In genomic region chr2:158064571-158065048, GRCm38 (mm10) we compare ENCODE assay signal across 9 mouse cellular contexts. TPM values are rescaled to one million over a fixed set of nuclear protein-coding genes. Genes with fewer than 3 reads are reported as not detected.
A peak's percentile ranks its signal among the peaks of the same experiment; 100 is the strongest.
DNase-seq lines count a peak whose midpoint lies in the region; ATAC-seq and TF ChIP-seq lines count a peak whose summit lies in the region.
"Had no signal": no experiment of that assay in that cellular context is flagged by ENCODE, and none has a peak within 500 bp of the region (broad histone marks: within the 10 kb centered on the region; RNA-seq: fewer than 3 reads in every experiment).

No protein-coding gene starts in this region.

- no peak overlapping the region for H3K9ac ChIP-seq in midbrain, postnatal 0 days (replicated peaks; ENCODE audit: low read length, poor library complexity, severe bottlenecking)
- no peak overlapping the region for H3K9ac ChIP-seq in intestine, embryonic 16.5 days (ENCODE audit: low read depth, low read length)
- H3K9ac ChIP-seq: midbrain, embryonic 12.5 days had no signal

- no peaks in the 10 kb centered on the region for H3K27me3 ChIP-seq in midbrain, postnatal 0 days (ENCODE audit: insufficient read depth, low read length)
- H3K27me3 ChIP-seq in midbrain, embryonic 10.5 days (ENCODE audit: low read depth, poor library complexity, severe bottlenecking) = no peaks in the 10 kb centered on the region
- H3K27me3 ChIP-seq in intestine, embryonic 16.5 days (replicated peaks; ENCODE audit: control insufficient read depth, insufficient read depth, low read length) = no peaks in the 10 kb centered on the region
- no peaks in the 10 kb centered on the region for H3K27me3 ChIP-seq in myocyte (ENCODE audit: control insufficient read depth, insufficient read depth, insufficient read length)
- H3K27me3 ChIP-seq: midbrain, embryonic 12.5 days had no signal

- no peak for ATAC-seq in midbrain, postnatal 0 days (ENCODE audit: low FRiP score)
- peak; percentile 38; the same call in 1 of the 2 replicates for ATAC-seq in intestine, embryonic 16.5 days
- ATAC-seq in activated CD4-positive, CD25-positive, alpha-beta regulatory T cell, adult 4 months = no peak

- H3ac ChIP-seq in myocyte (ENCODE audit: control insufficient read depth, insufficient read length) = no peak overlapping the region

- H3K4me3 ChIP-seq in midbrain, postnatal 0 days (ENCODE audit: low read depth, low read length) = no peak overlapping the region
- no peak overlapping the region for H3K4me3 ChIP-seq in midbrain, embryonic 10.5 days
- no peak overlapping the region for H3K4me3 ChIP-seq in intestine, embryonic 16.5 days (ENCODE audit: low read length)
- H3K4me3 ChIP-seq in myocyte = no peak overlapping the region
- H3K4me3 ChIP-seq: midbrain, embryonic 12.5 days had no signal

- H3K27ac ChIP-seq in midbrain, postnatal 0 days (ENCODE audit: low read depth, low read length) = no peak overlapping the region
- H3K27ac ChIP-seq in midbrain, embryonic 10.5 days (replicated peaks) = no peak overlapping the region
- no peak overlapping the region for H3K27ac ChIP-seq in intestine, embryonic 16.5 days (ENCODE audit: low read length)
- H3K27ac ChIP-seq: midbrain, embryonic 12.5 days had no signal

- DNase-seq in cerebellum, adult 9-10 months = peak; percentile 63
- DNase-seq in cerebellum, adult 11 months = no peak
- peak; percentile 61 for DNase-seq in midbrain, postnatal 0 days (ENCODE audit: low spot score)
- DNase-seq in midbrain, embryonic 10.5 days (ENCODE audit: low spot score) = no peak
- DNase-seq in frontal cortex, postnatal 14 days (ENCODE audit: low spot score in 2 of 2) = no peak

- TF ChIP-seq CTCF in midbrain, postnatal 0 days (IDR thresholded peaks at IDR 0.05) = peak; percentile 72

- H3K9me3 ChIP-seq in midbrain, postnatal 0 days (ENCODE audit: low read length) = no peaks in the 10 kb centered on the region
- no peaks in the 10 kb centered on the region for H3K9me3 ChIP-seq in midbrain, embryonic 10.5 days (replicated peaks)
- H3K9me3 ChIP-seq in intestine, embryonic 16.5 days (ENCODE audit: control insufficient read depth, low read length) = no peaks in the 10 kb centered on the region
- H3K9me3 ChIP-seq: midbrain, embryonic 12.5 days had no signal

- no peak for TF ChIP-seq POLR2A in myocyte (IDR thresholded peaks at IDR 0.05; ENCODE audit: insufficient read length, low read depth)

- no peaks in the 10 kb centered on the region for H3K4me1 ChIP-seq in midbrain, postnatal 0 days (ENCODE audit: insufficient read depth, low read length)
- no peaks in the 10 kb centered on the region for H3K4me1 ChIP-seq in midbrain, embryonic 10.5 days
- no peaks in the 10 kb centered on the region for H3K4me1 ChIP-seq in intestine, embryonic 16.5 days (ENCODE audit: control insufficient read depth, insufficient read depth, low read length)

- WGBS in midbrain, postnatal 0 days = 57% methylated on average over 3 of the region's 3 CpGs
- 78% methylated on average over 3 of the region's 3 CpGs for WGBS in midbrain, embryonic 10.5 days
- 33% methylated on average over 3 of the region's 3 CpGs for whole genome bisulfite sequencing in intestine, embryonic 16.5 days

- H3K4me2 ChIP-seq in midbrain, postnatal 0 days (ENCODE audit: low read depth, low read length, poor library complexity, severe bottlenecking) = no peak overlapping the region
- no peak overlapping the region for H3K4me2 ChIP-seq in intestine, embryonic 16.5 days (ENCODE audit: low read depth, low read length)
- H3K4me2 ChIP-seq in myocyte (ENCODE audit: low read depth) = no peak overlapping the region
- H3K4me2 ChIP-seq: midbrain, embryonic 12.5 days had no signal

- no peaks in the 10 kb centered on the region for H3K79me2 ChIP-seq in myocyte (ENCODE audit: control insufficient read depth, insufficient read depth)

- H3K36me3 ChIP-seq in midbrain, postnatal 0 days (ENCODE audit: insufficient read depth, low read length) = peaks cover 21% of the 10 kb centered on the region
- peaks cover 80% of the 10 kb centered on the region for H3K36me3 ChIP-seq in midbrain, embryonic 10.5 days
- 0 out of 2 replicates have a peak, but pooled peaks cover 4% of the 10 kb centered on the region for H3K36me3 ChIP-seq in intestine, embryonic 16.5 days (ENCODE audit: control insufficient read depth, insufficient read depth, low read length)
- H3K36me3 ChIP-seq in myocyte (ENCODE audit: control insufficient read depth, insufficient read depth) = peaks cover 9% of the 10 kb centered on the region

TF ChIP-seq in myocyte, 11 proteins besides CTCF, POLR2A, EP300 and RAD21:
- TF ChIP-seq TCF12 (IDR thresholded peaks at IDR 0.05; ENCODE audit: insufficient read depth, poor library complexity, severe bottlenecking) (peak; percentile 36), MYOD1 (IDR thresholded peaks at IDR 0.05; ENCODE audit: control insufficient read depth in 1 of 3, insufficient read length in 2 of 3, low read depth in 2 of 3) (peak in 1 of 3 experiments; percentile 43), MYOG (IDR thresholded peaks at IDR 0.05; ENCODE audit: control insufficient read depth in 1 of 3, insufficient read depth in 1 of 3, insufficient read length in 2 of 3, low read depth in 2 of 3) (peak in 1 of 3 experiments; percentile 26), SRF (IDR thresholded peaks at IDR 0.05; ENCODE audit: control insufficient read depth, insufficient read length, low read depth) (no peak)

RNA-seq across cellular contexts. Expression of gene Rprd1b, which starts 36.3 kb away (rescaled TPM):
- 20.8 and 64.5 TPM in 2 replicates for total RNA-seq in midbrain, postnatal 0 days (2014; rRNA removed)
- polyA plus RNA-seq in midbrain, postnatal 0 days (2015; fragmentation: Nextera tagmentation; extraction: Ambion mirVana) = 19.0 and 20.5 TPM in 2 replicates
- 56.6 and 60.8 TPM in 2 replicates for polyA plus RNA-seq in midbrain, embryonic 10.5 days (2016; fragmentation: Nextera tagmentation; extraction: Ambion mirVana)
- 33.0 and 34.2 TPM in 2 replicates for polyA plus RNA-seq in intestine, embryonic 16.5 days (2015; fragmentation: Nextera tagmentation; extraction: Ambion mirVana)
- polyA plus RNA-seq in myocyte (2012; fragmentation: generic; extraction: Trizol) = 11.6 TPM
- 10 to 100 TPM; 17.8 to 24.9 TPM for polyA plus RNA-seq in activated CD4-positive, CD25-positive, alpha-beta regulatory T cell, adult 4 months (2017; shearing (Covaris generic))

RNA-seq across cellular contexts. Expression of gene Tti1, which starts 36.4 kb away (rescaled TPM):
- total RNA-seq in midbrain, postnatal 0 days (2014; rRNA removed) = 13.5 and 20.0 TPM in 2 replicates
- 9.2 and 11.0 TPM in 2 replicates for polyA plus RNA-seq in midbrain, postnatal 0 days (2015; fragmentation: Nextera tagmentation; extraction: Ambion mirVana)
- polyA plus RNA-seq in midbrain, embryonic 10.5 days (2016; fragmentation: Nextera tagmentation; extraction: Ambion mirVana) = 41.6 and 43.4 TPM in 2 replicates
- 18.4 and 20.2 TPM in 2 replicates for polyA plus RNA-seq in intestine, embryonic 16.5 days (2015; fragmentation: Nextera tagmentation; extraction: Ambion mirVana)
- 11.3 TPM for polyA plus RNA-seq in myocyte (2012; fragmentation: generic; extraction: Trizol)
- 10 to 100 TPM; 22.3 to 26.4 TPM for polyA plus RNA-seq in activated CD4-positive, CD25-positive, alpha-beta regulatory T cell, adult 4 months (2017; shearing (Covaris generic))

Comparison
In these comparisons a context has a peak if more than half of its experiments do, and no peak if none do; other contexts are left out.
1. DNase-seq: peak in cerebellum, adult 9-10 months (single experiment) and midbrain, postnatal 0 days (single experiment); none in cerebellum, adult 11 months (single experiment), midbrain, embryonic 10.5 days (single experiment) and frontal cortex, postnatal 14 days (0 of 2).